Mouse (Mus musculus): ENCODE measurements around the gene Snx30. TPM values are rescaled to one million over a fixed set of nuclear protein-coding genes. Genes with fewer than 3 reads are reported as not detected.
"Not testable (repeated sequence)": the region's sequence is repeated elsewhere in the genome, so short reads cannot be mapped to it uniquely, and the experiment has no call there.

Snx30 gene
- total and polyA plus RNA-seq, 3 experiments: 1.9 to 5.5 (median 4.7) TPM

DNA sequence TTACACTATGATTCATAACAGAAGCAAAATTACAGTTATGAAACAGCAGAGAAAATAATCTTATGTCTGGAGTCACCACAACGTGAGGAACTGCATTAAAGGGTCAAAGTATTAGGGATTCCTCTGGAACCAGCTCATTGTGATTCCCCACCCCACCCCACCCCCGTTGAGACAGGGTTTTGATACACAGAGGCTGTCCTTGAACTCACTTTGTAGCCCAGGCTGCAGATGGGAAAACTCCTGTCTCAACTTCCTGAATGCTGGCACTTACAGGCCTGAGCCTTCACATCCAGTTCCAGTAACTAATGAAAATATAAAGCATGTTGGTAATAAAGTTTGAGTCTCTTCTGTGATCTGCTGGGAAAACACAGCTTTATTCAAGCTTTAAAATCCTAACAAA, 20.2 kb upstream of the Snx30 start:
- no peak overlapping the region for H3K9ac ChIP-seq (ENCODE audit: low read depth, low read length)
- H3K4me1 ChIP-seq (ENCODE audit: control insufficient read depth, insufficient read depth, low read length): no peaks in the 10 kb centered on the region
- WGBS: 27% methylated on average over 2 of the region's 2 CpGs
- TF ChIP-seq EP300 (IDR thresholded peaks at IDR 0.05; ENCODE audit: insufficient read depth, low read depth, low read length): no peak
- no peak for TF ChIP-seq POLR2A (IDR thresholded peaks at IDR 0.05; ENCODE audit: insufficient read depth, low read depth, low read length)
- TF ChIP-seq CTCF (IDR thresholded peaks at IDR 0.05): no peak
- no peaks in the 10 kb centered on the region for H3K27me3 ChIP-seq (ENCODE audit: control insufficient read depth, insufficient read depth, low read length)
- H3K4me3 ChIP-seq: no peak overlapping the region
- H3K36me3 ChIP-seq (ENCODE audit: control insufficient read depth, insufficient read depth, low read length): no peaks in the 10 kb centered on the region
- no peaks in the 10 kb centered on the region; the same call in 1 of the 2 replicates for H3K79me2 ChIP-seq (replicated peaks; ENCODE audit: control insufficient read depth, insufficient read depth, low read length)
- intact Hi-C loops (cut with DNase I): loop anchor here (10.0 kb wide), 1 partner anchor 871 kb away; the partner anchor contains the start of gene Ecpas
- H3K27ac ChIP-seq: no peak overlapping the region
- DNase-seq: no peak

DNA sequence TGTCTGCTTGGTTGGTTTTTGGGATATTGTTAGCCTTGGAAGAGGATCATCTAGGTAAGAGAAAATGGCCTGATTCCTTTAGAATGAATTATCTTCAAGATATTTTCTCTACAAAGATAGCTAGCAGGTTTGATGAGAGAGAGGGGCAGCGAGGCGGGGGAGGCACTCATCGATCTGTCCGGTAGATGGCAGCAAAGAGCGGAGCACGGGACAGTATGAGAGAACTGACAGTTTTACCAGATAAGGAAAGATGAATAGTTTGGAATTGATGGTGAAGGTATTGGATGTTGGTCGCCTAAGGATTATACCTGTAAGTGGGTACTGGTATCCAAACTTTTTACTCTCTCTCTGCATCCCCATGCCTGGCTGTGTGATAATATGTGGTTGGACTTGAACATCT, 19.0 kb upstream of the Snx30 start:
- no peak overlapping the region for H3K9ac ChIP-seq (ENCODE audit: low read depth, low read length)
- under 1% methylated on average over 7 of the region's 7 CpGs for WGBS
- H3K36me3 ChIP-seq (ENCODE audit: control insufficient read depth, insufficient read depth, low read length): no peaks in the 10 kb centered on the region
- intact Hi-C loops (cut with DNase I): loop anchor here (1.0 to 10.0 kb wide), 3 partner anchors 64 to 872 kb away; partner anchors contain the start of gene Ecpas
- H3K27me3 ChIP-seq (ENCODE audit: control insufficient read depth, insufficient read depth, low read length): no peaks in the 10 kb centered on the region
- peak; percentile 80; the same call in 1 of the 2 replicates for TF ChIP-seq EP300 (IDR thresholded peaks at IDR 0.05; ENCODE audit: insufficient read depth, low read depth, low read length)
- TF ChIP-seq CTCF (IDR thresholded peaks at IDR 0.05): peak; percentile 96
- TF ChIP-seq POLR2A (IDR thresholded peaks at IDR 0.05; ENCODE audit: insufficient read depth, low read depth, low read length): no peak
- H3K27ac ChIP-seq: no peak overlapping the region
- H3K4me1 ChIP-seq (ENCODE audit: control insufficient read depth, insufficient read depth, low read length): no peaks in the 10 kb centered on the region
- H3K79me2 ChIP-seq (replicated peaks; ENCODE audit: control insufficient read depth, insufficient read depth, low read length): no peaks in the 10 kb centered on the region; the same call in 1 of the 2 replicates
- DNase-seq: peak; percentile 70 to 86
- H3K4me3 ChIP-seq: no peak overlapping the region

DNA sequence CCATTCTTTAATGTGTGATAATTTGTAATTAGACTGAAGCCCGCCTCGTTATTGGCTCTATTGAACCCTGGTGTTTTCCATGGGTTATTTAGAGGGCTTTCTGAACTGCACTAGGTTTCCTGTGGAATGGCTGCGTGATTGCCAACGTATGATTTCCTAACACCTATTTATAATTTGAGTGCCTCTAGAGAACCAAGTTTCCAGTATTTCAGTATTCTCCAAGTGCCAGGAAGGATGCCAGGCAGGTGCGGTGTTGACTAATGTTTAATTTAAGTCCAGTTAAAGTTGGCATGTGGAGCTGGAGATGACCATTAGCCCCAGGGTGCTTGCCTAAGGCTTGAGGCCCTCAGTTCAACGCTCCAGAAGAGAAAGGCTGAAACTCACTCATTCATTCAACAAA, 18.5 kb upstream of the Snx30 start:
- Histone ChIP-seq H3K36me3 (ENCODE audit: control insufficient read depth, insufficient read depth, low read length) (no peaks in the 10 kb centered on the region), H3K9ac (ENCODE audit: low read depth, low read length) (no peak overlapping the region), H3K79me2 (replicated peaks; ENCODE audit: control insufficient read depth, insufficient read depth, low read length) (no peaks in the 10 kb centered on the region; the same call in 1 of the 2 replicates), H3K27me3 (ENCODE audit: control insufficient read depth, insufficient read depth, low read length) (no peaks in the 10 kb centered on the region), H3K4me1 (ENCODE audit: control insufficient read depth, insufficient read depth, low read length) (no peaks in the 10 kb centered on the region), H3K4me3 (no peak overlapping the region), H3K27ac (no peak overlapping the region)
- no peak for DNase-seq
- WGBS: 58% methylated on average over 6 of the region's 6 CpGs
- intact Hi-C loops (cut with DNase I): loop anchor here (10.0 kb wide), 1 partner anchor 872 kb away; the partner anchor contains the start of gene Ecpas
- TF ChIP-seq POLR2A (IDR thresholded peaks at IDR 0.05; ENCODE audit: insufficient read depth, low read depth, low read length): no peak
- TF ChIP-seq CTCF (IDR thresholded peaks at IDR 0.05): no peak
- no peak for TF ChIP-seq EP300 (IDR thresholded peaks at IDR 0.05; ENCODE audit: insufficient read depth, low read depth, low read length)

DNA sequence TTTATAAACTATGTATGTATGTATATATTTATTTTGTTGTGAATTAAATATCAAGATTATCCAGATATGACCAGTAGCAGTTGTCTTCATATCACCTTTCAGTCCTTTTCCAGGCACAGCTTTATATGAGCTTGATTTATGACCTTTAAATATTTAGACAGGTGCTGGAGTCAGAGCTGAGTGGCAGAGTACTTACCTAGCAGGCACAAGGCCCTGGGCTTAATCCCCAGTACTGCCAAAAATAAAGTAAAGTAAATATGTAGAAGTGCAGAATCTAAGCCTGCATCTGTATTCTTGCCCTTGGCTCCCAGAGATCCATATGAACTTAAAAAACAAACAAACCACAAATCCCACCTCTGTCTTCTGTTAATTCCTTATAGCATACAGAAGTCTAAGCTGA, 16.6 kb upstream of the Snx30 start:
- Histone ChIP-seq H3K4me3 (no peak overlapping the region), H3K27ac (no peak overlapping the region), H3K27me3 (ENCODE audit: control insufficient read depth, insufficient read depth, low read length) (no peaks in the 10 kb centered on the region), H3K9ac (ENCODE audit: low read depth, low read length) (no peak overlapping the region), H3K79me2 (replicated peaks; ENCODE audit: control insufficient read depth, insufficient read depth, low read length) (no peaks in the 10 kb centered on the region), H3K4me1 (ENCODE audit: control insufficient read depth, insufficient read depth, low read length) (no peaks in the 10 kb centered on the region), H3K36me3 (ENCODE audit: control insufficient read depth, insufficient read depth, low read length) (no peaks in the 10 kb centered on the region)
- intact Hi-C loops (cut with DNase I): loop anchor here (10.0 kb wide), 1 partner anchor 874 kb away; the partner anchor contains the start of gene Ecpas
- no peak for DNase-seq
- TF ChIP-seq CTCF (IDR thresholded peaks at IDR 0.05) (no peak), EP300 (IDR thresholded peaks at IDR 0.05; ENCODE audit: insufficient read depth, low read depth, low read length) (no peak), POLR2A (IDR thresholded peaks at IDR 0.05; ENCODE audit: insufficient read depth, low read depth, low read length) (no peak)

DNA sequence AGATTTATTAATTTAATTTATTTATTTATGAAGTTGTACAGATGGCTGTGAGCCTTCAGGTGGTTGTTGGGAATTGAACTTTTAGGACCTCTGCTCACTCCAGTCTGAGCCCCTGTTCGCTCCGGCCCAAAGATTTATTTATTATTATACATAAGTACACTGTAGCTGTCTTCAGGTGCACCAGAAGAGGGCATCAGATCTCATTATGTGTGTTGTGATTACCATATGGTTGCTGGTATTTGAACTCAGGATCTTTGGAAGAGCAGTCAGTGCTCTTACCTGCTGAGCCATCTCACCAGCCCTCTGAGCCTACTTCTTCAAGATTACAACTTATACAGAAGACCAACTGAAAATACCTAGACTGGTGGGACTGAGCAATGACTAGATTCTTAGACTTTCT, 12.0 kb upstream of the Snx30 start:
- 82% methylated on average over 2 of the region's 2 CpGs for WGBS
- H3K9ac ChIP-seq (ENCODE audit: low read depth, low read length); H3K4me3 ChIP-seq; H3K27me3 ChIP-seq (ENCODE audit: control insufficient read depth, insufficient read depth, low read length); H3K27ac ChIP-seq; H3K79me2 ChIP-seq (replicated peaks; ENCODE audit: control insufficient read depth, insufficient read depth, low read length); intact Hi-C loops (cut with DNase I); H3K4me1 ChIP-seq (ENCODE audit: control insufficient read depth, insufficient read depth, low read length); H3K36me3 ChIP-seq (ENCODE audit: control insufficient read depth, insufficient read depth, low read length); DNase-seq: not testable (repeated sequence)
- TF ChIP-seq CTCF (IDR thresholded peaks at IDR 0.05): peak; percentile 51

DNA sequence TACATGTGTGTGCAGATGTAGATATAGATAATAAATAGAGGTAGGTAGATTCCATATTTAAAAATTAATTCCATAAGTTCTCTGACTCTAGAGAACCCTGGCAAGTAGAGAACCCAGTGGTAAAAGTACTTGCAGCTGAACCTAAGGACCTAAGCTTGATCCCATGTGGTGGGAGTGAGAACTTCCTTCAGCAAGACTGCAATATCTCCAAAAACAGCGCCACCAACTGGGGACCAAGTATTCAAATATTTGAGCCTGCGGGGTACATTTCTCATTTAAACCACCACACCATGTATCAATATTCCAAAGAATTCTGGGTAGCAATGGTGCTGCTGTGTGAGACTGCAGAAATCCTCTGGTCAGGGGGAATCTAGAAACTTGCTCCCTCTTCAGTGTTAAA, 11.5 kb upstream of the Snx30 start:
- TF ChIP-seq POLR2A (IDR thresholded peaks at IDR 0.05; ENCODE audit: insufficient read depth, low read depth, low read length) (no peak), CTCF (IDR thresholded peaks at IDR 0.05) (no peak), EP300 (IDR thresholded peaks at IDR 0.05; ENCODE audit: insufficient read depth, low read depth, low read length) (no peak)
- no peak overlapping the region for H3K9ac ChIP-seq (ENCODE audit: low read depth, low read length)
- H3K36me3 ChIP-seq (ENCODE audit: control insufficient read depth, insufficient read depth, low read length): no peaks in the 10 kb centered on the region
- no peak overlapping the region for H3K4me3 ChIP-seq
- H3K4me1 ChIP-seq (ENCODE audit: control insufficient read depth, insufficient read depth, low read length): no peaks in the 10 kb centered on the region
- intact Hi-C loops (cut with DNase I): no loop called here
- 73% methylated on average over 2 of the region's 2 CpGs for WGBS
- no peaks in the 10 kb centered on the region for H3K79me2 ChIP-seq (replicated peaks; ENCODE audit: control insufficient read depth, insufficient read depth, low read length)
- no peak overlapping the region for H3K27ac ChIP-seq
- DNase-seq: no peak
- no peaks in the 10 kb centered on the region for H3K27me3 ChIP-seq (ENCODE audit: control insufficient read depth, insufficient read depth, low read length)
